Mouse (Mus musculus) brain, embryonic 14.5 days (tissue): ENCODE results near the gene Dppa3.

Experiments used
- CTCF ChIP-seq: fragments of 200-500 bp; IDR thresholded peaks from 2 replicates; pipeline ENCODE4 v1.5.1; 2012; ENCODE audit warnings: inconsistent platforms, mild to moderate bottlenecking, moderate library complexity, borderline replicate concordance; ENCODE audit not compliant: insufficient read depth, insufficient read length; ENCODE audit errors: extremely low read depth
- POLR2A ChIP-seq: fragments of 200-500 bp; IDR thresholded peaks from 2 replicates; pipeline ENCODE4 v1.6.1; 2012; ENCODE audit warnings: mild to moderate bottlenecking, inconsistent platforms, borderline replicate concordance; ENCODE audit not compliant: poor library complexity, insufficient read depth, insufficient read length, severe bottlenecking; ENCODE audit errors: extremely low read depth

- TF ChIP-seq CTCF (no peak), POLR2A (no peak)
Measured at GRCm38 (mm10) chr6:122662551-122663264, 36.5 kb downstream of the Dppa3 start.
